In the genomic region with DNA sequence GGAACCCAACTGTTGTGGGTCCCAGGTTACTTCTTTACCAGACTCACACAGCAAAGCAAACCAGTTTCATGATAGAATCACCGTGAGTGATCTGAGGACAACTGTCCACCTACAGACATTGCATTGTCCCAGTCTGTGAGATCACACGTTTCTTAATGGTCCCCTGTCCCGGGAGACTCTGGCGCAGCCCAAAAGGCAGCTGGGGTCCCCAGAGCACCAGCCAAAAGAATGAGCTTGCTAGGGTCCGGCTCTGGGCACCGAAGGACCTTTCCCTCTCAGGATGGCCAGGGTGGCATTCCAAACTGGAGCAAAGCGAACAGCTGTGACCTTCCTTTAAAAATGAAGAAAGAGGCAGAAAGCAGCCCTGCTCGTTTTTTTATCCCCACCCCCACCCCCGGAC, we compare ENCODE assay signal across 8 mouse cellular contexts. TPM values are rescaled to one million over a fixed set of nuclear protein-coding genes. Genes with fewer than 3 reads are reported as not detected.
DNase-seq lines count a peak whose midpoint lies in the region; ATAC-seq and TF ChIP-seq lines count a peak whose summit lies in the region.

Adamtsl1 (plus strand) TSS at position 381 of the 400 bp plus-strand sequence.

- ATAC-seq in hindbrain, embryonic 16.5 days = peak; percentile 52; the same call in 1 of the 2 replicates
- peak; percentile 48 for ATAC-seq in midbrain, postnatal 0 days (ENCODE audit: low FRiP score)

- H3K4me3 ChIP-seq in heart, embryonic 10.5 days = peak within 1 kb of the TSS; percentile 69
- peak within 1 kb of the TSS; percentile 73 for H3K4me3 ChIP-seq in embryonic facial prominence, embryonic 10.5 days
- peak within 1 kb of the TSS; percentile 57 for H3K4me3 ChIP-seq in hindbrain, embryonic 16.5 days (ENCODE audit: low read length)
- H3K4me3 ChIP-seq in midbrain, postnatal 0 days (ENCODE audit: low read depth, low read length) = peak within 1 kb of the TSS; percentile 57

- 3% methylated on average over 9 of the region's 9 CpGs for WGBS in heart, embryonic 10.5 days
- WGBS in embryonic facial prominence, embryonic 10.5 days = 2% methylated on average over 9 of the region's 9 CpGs
- 2% methylated on average over 9 of the region's 9 CpGs for WGBS in hindbrain, embryonic 16.5 days
- whole genome bisulfite sequencing in midbrain, postnatal 0 days = under 1% methylated on average over 9 of the region's 9 CpGs

- DNase-seq in heart, embryonic 10.5 days (ENCODE audit: low spot score) = no peak
- DNase-seq in heart, postnatal 4 days = no peak
- DNase-seq in ES-CJ7 (ENCODE audit: low read depth, low spot score) = peak; percentile 4
- DNase-seq in embryonic facial prominence, embryonic 10.5 days (ENCODE audit: low spot score) = no peak
- peak; percentile 17 for DNase-seq in midbrain, postnatal 0 days (ENCODE audit: low spot score)
- no peak for DNase-seq in ovary, postnatal 10 days (ENCODE audit: low spot score)
- no peak for DNase-seq in layer of hippocampus, adult 18-20 months (ENCODE audit: low spot score in 2 of 2)

- peak within 1 kb of the TSS; percentile 99 for H3K4me2 ChIP-seq in hindbrain, embryonic 16.5 days (ENCODE audit: low read length)
- peak within 1 kb of the TSS; percentile 96 for H3K4me2 ChIP-seq in midbrain, postnatal 0 days (ENCODE audit: low read depth, low read length, poor library complexity, severe bottlenecking)

- H3K27ac ChIP-seq in heart, embryonic 10.5 days = 0 out of 2 replicates have a peak within 1 kb of the TSS, but pooled peaks have one; percentile 25
- peak within 1 kb of the TSS; percentile 66 for H3K27ac ChIP-seq in embryonic facial prominence, embryonic 10.5 days (replicated peaks)
- H3K27ac ChIP-seq in hindbrain, embryonic 16.5 days (ENCODE audit: low read depth, low read length) = no peak within 1 kb of the TSS
- H3K27ac ChIP-seq in midbrain, postnatal 0 days (ENCODE audit: low read depth, low read length) = no peak within 1 kb of the TSS

- H3K36me3 ChIP-seq in heart, embryonic 10.5 days = no peaks in the 10 kb centered on the region
- no peaks in the 10 kb centered on the region for H3K36me3 ChIP-seq in embryonic facial prominence, embryonic 10.5 days (replicated peaks)
- no peaks in the 10 kb centered on the region for H3K36me3 ChIP-seq in hindbrain, embryonic 16.5 days (ENCODE audit: control insufficient read depth, insufficient read depth, low read length)
- H3K36me3 ChIP-seq in midbrain, postnatal 0 days (ENCODE audit: insufficient read depth, low read length) = no peaks in the 10 kb centered on the region

- peaks cover 18% of the 10 kb centered on the region for H3K4me1 ChIP-seq in heart, embryonic 10.5 days
- H3K4me1 ChIP-seq in embryonic facial prominence, embryonic 10.5 days = peaks cover 19% of the 10 kb centered on the region
- peaks cover 12% of the 10 kb centered on the region for H3K4me1 ChIP-seq in hindbrain, embryonic 16.5 days (ENCODE audit: control insufficient read depth, insufficient read depth, low read depth, low read length)
- H3K4me1 ChIP-seq in midbrain, postnatal 0 days (ENCODE audit: insufficient read depth, low read length) = 0 out of 2 replicates have a peak, but pooled peaks cover 6% of the 10 kb centered on the region

- H3K27me3 ChIP-seq in heart, embryonic 10.5 days (ENCODE audit: insufficient read depth, poor library complexity, severe bottlenecking) = peaks cover 40% of the 10 kb centered on the region
- peaks cover 40% of the 10 kb centered on the region for H3K27me3 ChIP-seq in embryonic facial prominence, embryonic 10.5 days (replicated peaks; ENCODE audit: low read depth, poor library complexity, severe bottlenecking)
- H3K27me3 ChIP-seq in hindbrain, embryonic 16.5 days (replicated peaks; ENCODE audit: control insufficient read depth, insufficient read depth, low read length) = no peaks in the 10 kb centered on the region
- H3K27me3 ChIP-seq in midbrain, postnatal 0 days (ENCODE audit: insufficient read depth, low read length) = 0 out of 2 replicates have a peak, but pooled peaks cover 3% of the 10 kb centered on the region

- no peaks in the 10 kb centered on the region for H3K9me3 ChIP-seq in heart, embryonic 10.5 days
- no peaks in the 10 kb centered on the region for H3K9me3 ChIP-seq in embryonic facial prominence, embryonic 10.5 days
- H3K9me3 ChIP-seq in hindbrain, embryonic 16.5 days (ENCODE audit: control insufficient read depth, low read length) = no peaks in the 10 kb centered on the region
- H3K9me3 ChIP-seq in midbrain, postnatal 0 days (ENCODE audit: low read length) = no peaks in the 10 kb centered on the region

- H3K9ac ChIP-seq in hindbrain, embryonic 16.5 days (ENCODE audit: low read depth, low read length) = peak within 1 kb of the TSS; percentile 76
- H3K9ac ChIP-seq in midbrain, postnatal 0 days (replicated peaks; ENCODE audit: low read length, poor library complexity, severe bottlenecking) = peak within 1 kb of the TSS; percentile 70

- TF ChIP-seq CTCF in midbrain, postnatal 0 days (IDR thresholded peaks at IDR 0.05) = no peak

RNA-seq across cellular contexts. Expression of gene Adamtsl1, which starts in this region (rescaled TPM):
- 4.7 and 7.3 TPM in 2 replicates for polyA plus RNA-seq in heart, embryonic 10.5 days (2016; fragmentation: Nextera tagmentation; extraction: Ambion mirVana)
- 1 to 10 TPM; 7.7 TPM for total RNA-seq in heart, postnatal 4 days (2021)
- 3.8 and 6.9 TPM in 2 replicates for polyA plus RNA-seq in embryonic facial prominence, embryonic 10.5 days (2016; fragmentation: Nextera tagmentation; extraction: Ambion mirVana)
- polyA plus RNA-seq in hindbrain, embryonic 16.5 days (2015; fragmentation: Nextera tagmentation; extraction: Ambion mirVana) = 10.5 and 12.5 TPM in 2 replicates
- total RNA-seq in midbrain, postnatal 0 days (2014; rRNA removed) = 7.3 and 13.4 TPM in 2 replicates
- 3.7 and 4.9 TPM in 2 replicates for polyA plus RNA-seq in midbrain, postnatal 0 days (2015; fragmentation: Nextera tagmentation; extraction: Ambion mirVana)
- total RNA-seq in layer of hippocampus, adult 18-20 months (2021) = 10 to 100 TPM in 1 of 2 experiments, 1 to 10 TPM in 1; 9.1 to 10.6 TPM

Comparison
In these comparisons a context has a peak if more than half of its experiments do, and no peak if none do; other contexts are left out.
1. DNase-seq: peak in ES-CJ7 (single experiment) and midbrain, postnatal 0 days (single experiment); none in heart, embryonic 10.5 days (single experiment), heart, postnatal 4 days (single experiment), embryonic facial prominence, embryonic 10.5 days (single experiment), ovary, postnatal 10 days (single experiment) and layer of hippocampus, adult 18-20 months (0 of 2).
2. H3K27ac ChIP-seq: peak in heart, embryonic 10.5 days (single experiment) and embryonic facial prominence, embryonic 10.5 days (single experiment); none in hindbrain, embryonic 16.5 days (single experiment) and midbrain, postnatal 0 days (single experiment).
3. Peak in every context shown above with its lines, with median percentiles within 50 percentile points of each other: H3K4me3 ChIP-seq.